Mouse (Mus musculus) myocyte (in vitro differentiated cells): ENCODE data around the gene Bora. TPM values are rescaled to one million over a fixed set of nuclear protein-coding genes. Genes with fewer than 3 reads are reported as not detected.

Source experiments
- H3K27me3 ChIP-seq: one replicate; pipeline ENCODE4 v1.6.1; 2011; ENCODE audit not compliant: control insufficient read depth, insufficient read depth, insufficient read length
- H3K36me3 ChIP-seq: one replicate; pipeline ENCODE4 v1.6.1; 2011; ENCODE audit not compliant: control insufficient read depth, insufficient read depth
- H3K4me2 ChIP-seq: one replicate; pipeline ENCODE4 v1.6.1; 2011; ENCODE audit warnings: low read depth, control low read depth
- H3K4me3 ChIP-seq: one replicate; pipeline ENCODE4 v1.5.1; 2011; ENCODE audit warnings: mild to moderate bottlenecking, control low read depth, moderate library complexity
- H3K79me2 ChIP-seq: one replicate; pipeline ENCODE4 v1.6.1; 2011; ENCODE audit not compliant: control insufficient read depth, insufficient read depth
- H3ac ChIP-seq: one replicate; pipeline ENCODE4 v1.6.1; 2011; ENCODE audit not compliant: control insufficient read depth, insufficient read length
- CEBPB ChIP-seq: IDR thresholded peaks from 2 replicates; pipeline ENCODE4 v1.6.1; 2011; ENCODE audit warnings: mild to moderate bottlenecking, moderate library complexity; ENCODE audit not compliant: poor library complexity, insufficient read depth, severe bottlenecking
- E2F4 ChIP-seq: IDR thresholded peaks from one replicate; pipeline ENCODE4 v1.6.1; 2011; ENCODE audit warnings: mild to moderate bottlenecking, control low read depth, moderate library complexity; ENCODE audit not compliant: insufficient read depth
- MAX ChIP-seq: IDR thresholded peaks from one replicate; pipeline ENCODE4 v1.6.1; 2011; ENCODE audit warnings: low read depth, mild to moderate bottlenecking, control low read depth
- MYOD1 ChIP-seq, 3 experiments: IDR thresholded peaks; one replicate each; pipeline ENCODE4 v1.6.1; 2011; ENCODE audit warnings: control low read depth in 2 of 3, low read depth in 2 of 3, mild to moderate bottlenecking in 2 of 3, moderate library complexity in 1 of 3; ENCODE audit not compliant: insufficient read length in 2 of 3, control insufficient read depth in 1 of 3
- MYOG ChIP-seq, 3 experiments: IDR thresholded peaks; one replicate each; pipeline ENCODE4 v1.6.1; 2011; ENCODE audit warnings: control low read depth in 2 of 3, low read depth in 2 of 3, mild to moderate bottlenecking in 2 of 3; ENCODE audit not compliant: insufficient read length in 2 of 3, control insufficient read depth in 1 of 3, insufficient read depth in 1 of 3
- POLR2A ChIP-seq: IDR thresholded peaks from one replicate; pipeline ENCODE4 v1.6.1; 2011; ENCODE audit warnings: low read depth, mild to moderate bottlenecking, control low read depth, moderate library complexity; ENCODE audit not compliant: insufficient read length
- POLR2AphosphoS2 ChIP-seq: IDR thresholded peaks from one replicate; pipeline ENCODE4 v1.6.1; 2011; ENCODE audit warnings: low read depth, control low read depth; ENCODE audit not compliant: insufficient read length
- SRF ChIP-seq: IDR thresholded peaks from one replicate; pipeline ENCODE4 v1.6.1; 2011; ENCODE audit warnings: low read depth; ENCODE audit not compliant: control insufficient read depth, insufficient read length
- TCF12 ChIP-seq: IDR thresholded peaks from one replicate; pipeline ENCODE4 v1.6.1; 2011; ENCODE audit warnings: mild to moderate bottlenecking, control low read depth; ENCODE audit not compliant: poor library complexity, insufficient read depth, severe bottlenecking
- USF1 ChIP-seq: IDR thresholded peaks from one replicate; pipeline ENCODE4 v1.6.1; 2011; ENCODE audit warnings: low read depth, mild to moderate bottlenecking, control low read depth, moderate library complexity
- polyA plus RNA-seq: library from polyadenylated mRNA; unstranded; fragments of >200 nt; fragmentation: generic; extraction: Trizol; gene quantifications from one replicate; pipeline ENCODE4 v1.2.1, GENCODE M21; 2012; ENCODE audit warnings: missing spikeins

Gene Bora
- polyA plus RNA-seq, 1 experiment, result 4.3 TPM

- H3K79me2 ChIP-seq, result no peaks in the 10 kb centered on the region
- no peaks in the 10 kb centered on the region for H3K27me3 ChIP-seq
- H3ac ChIP-seq, result no peak overlapping the region
- H3K4me2 ChIP-seq, result no peak overlapping the region
- peaks cover 38% of the 10 kb centered on the region for H3K36me3 ChIP-seq
- TF ChIP-seq POLR2AphosphoS2 (no peak), CEBPB (no peak), MYOG (IDR thresholded peaks at IDR 0.05; ENCODE audit: control insufficient read depth in 1 of 3, insufficient read depth in 1 of 3, insufficient read length in 2 of 3, low read depth in 2 of 3) (no peak), USF1 (no peak), TCF12 (no peak), MYOD1 (IDR thresholded peaks at IDR 0.05; ENCODE audit: control insufficient read depth in 1 of 3, insufficient read length in 2 of 3, low read depth in 2 of 3) (no peak), POLR2A (no peak)
- no peak overlapping the region for H3K4me3 ChIP-seq
Observed at GRCm38 (mm10) chr14:99117576-99117975, 71.6 kb downstream of the Bora start.

GRCm38 (mm10) chr14:99121584-99122339, 75.7 kb downstream of the Bora start:
- TF ChIP-seq SRF (no peak), MAX (no peak), E2F4 (no peak), MYOD1 (IDR thresholded peaks at IDR 0.05; ENCODE audit: control insufficient read depth in 1 of 3, insufficient read length in 2 of 3, low read depth in 2 of 3) (no peak), MYOG (IDR thresholded peaks at IDR 0.05; ENCODE audit: control insufficient read depth in 1 of 3, insufficient read depth in 1 of 3, insufficient read length in 2 of 3, low read depth in 2 of 3) (no peak)
- H3K79me2 ChIP-seq, result no peaks in the 10 kb centered on the region
- H3K36me3 ChIP-seq, result peaks cover 14% of the 10 kb centered on the region
- H3K4me2 ChIP-seq, result no peak overlapping the region
- no peaks in the 10 kb centered on the region for H3K27me3 ChIP-seq
- H3K4me3 ChIP-seq, result no peak overlapping the region
- H3ac ChIP-seq, result no peak overlapping the region

GRCm38 (mm10) chr14:99124076-99124475, 78.1 kb downstream of the Bora start:
- H3K27me3 ChIP-seq, result no peaks in the 10 kb centered on the region

More at GRCm38 (mm10) chr14:99124076-99124475, 78.1 kb downstream of the Bora start:
- H3K79me2 ChIP-seq, result no peaks in the 10 kb centered on the region
- peaks cover 4% of the 10 kb centered on the region for H3K36me3 ChIP-seq
- H3ac ChIP-seq, result no peak overlapping the region
- TF ChIP-seq SRF, result no peak
- H3K4me3 ChIP-seq, result no peak overlapping the region
- no peak overlapping the region for H3K4me2 ChIP-seq

Other genes starting within 250 kb of the Bora start
- gene Rpl36a-ps1, start 51.9 kb upstream of the Bora start, polyA plus RNA-seq, result 12.9 TPM
- gene Mzt1, start 88 bp upstream of the Bora start, polyA plus RNA-seq, result 11.2 TPM
- 2.5 TPM for gene Pibf1, start 53.2 kb downstream of the Bora start, polyA plus RNA-seq
- gene Dis3, start 53.5 kb downstream of the Bora start, polyA plus RNA-seq, result 12.3 TPM